Mouse (Mus musculus) mesoderm, embryonic 11.5 days (tissue): ENCODE measurements at regions not wholly inside any gene's neighbourhood (a gene's known extent, or its start where the extent isn't known, plus 50 kb on each side); places are given as distances from the start of the nearest gene placed in this dataset.
"Not testable (repeated sequence)": the region's sequence is repeated elsewhere in the genome, so short reads cannot be mapped to it uniquely, and the experiment has no call there.

ENCODE experiments used
- DNase-seq: peaks from one replicate; pipeline ENCODE4 v3.0.0-alpha.2; 2012; ENCODE audit warnings: low read depth, low spot score

GRCm38 (mm10) chr17:79547075-79547474 is 64.6 kb upstream of the Rmdn2 start:
- no peak for DNase-seq

GRCm38 (mm10) chr17:79547524-79547923 is 64.1 kb upstream of the Rmdn2 start:
- DNase-seq = no peak

GRCm38 (mm10) chr17:79550409-79550808 is 61.3 kb upstream of the Rmdn2 start:
- DNase-seq = not testable (repeated sequence)

GRCm38 (mm10) chr17:79553850-79554249 is 57.8 kb upstream of the Rmdn2 start:
- no peak for DNase-seq

DNA sequence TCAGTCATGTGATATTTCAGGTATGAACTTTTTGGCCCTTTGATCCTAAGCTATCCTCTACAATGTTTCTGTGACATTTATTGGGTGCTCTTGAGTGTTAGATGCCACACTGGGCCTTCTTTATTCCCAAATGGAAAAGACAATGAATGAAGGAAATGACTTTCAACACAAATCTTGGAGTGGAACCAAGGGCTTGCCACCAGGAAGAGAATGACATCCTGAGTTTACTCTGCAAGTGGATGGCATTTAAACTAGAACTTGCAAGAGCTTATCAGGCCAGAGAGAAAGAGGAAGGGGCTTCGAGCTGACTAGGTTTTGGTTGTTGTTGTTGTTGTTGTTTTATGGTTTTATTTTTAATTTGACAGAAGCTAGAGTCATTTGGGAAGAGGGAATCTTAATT is 56.1 kb upstream of the Rmdn2 start:
- no peak for DNase-seq
